Mouse (Mus musculus): Measurements from ENCODE around the gene Ghdc. TPM values are rescaled to one million over a fixed set of nuclear protein-coding genes. Genes with fewer than 3 reads are reported as not detected.

The Ghdc gene
- polyA plus RNA-seq, 1 experiment from 2014 or later = 7.5 TPM

Other genes with a start within 250 kb of the Ghdc start
- gene Acly, start 243.0 kb downstream of the Ghdc start, polyA plus RNA-seq (2015; fragmentation: Nextera tagmentation; extraction: Ambion mirVana) = 181 and 189 TPM in 2 replicates
- 0.19 and 0.56 TPM in 2 replicates for gene Ttc25, start 225.3 kb downstream of the Ghdc start, polyA plus RNA-seq (2015; fragmentation: Nextera tagmentation; extraction: Ambion mirVana)
- gene Cnp, start 196.1 kb downstream of the Ghdc start, polyA plus RNA-seq (2015; fragmentation: Nextera tagmentation; extraction: Ambion mirVana) = 25.1 and 30.5 TPM in 2 replicates
- gene Nkiras2, start 151.7 kb downstream of the Ghdc start, polyA plus RNA-seq (2015; fragmentation: Nextera tagmentation; extraction: Ambion mirVana) = 73.7 and 77.9 TPM in 2 replicates
- 218 and 227 TPM in 2 replicates for gene Dnajc7, start 150.8 kb downstream of the Ghdc start, polyA plus RNA-seq (2015; fragmentation: Nextera tagmentation; extraction: Ambion mirVana)
- 1.4 and 1.8 TPM in 2 replicates for gene Zfp385c, start 78.5 kb downstream of the Ghdc start, polyA plus RNA-seq (2015; fragmentation: Nextera tagmentation; extraction: Ambion mirVana)
- gene Dhx58, start 66.7 kb downstream of the Ghdc start, polyA plus RNA-seq (2015; fragmentation: Nextera tagmentation; extraction: Ambion mirVana) = 2.9 and 3.6 TPM in 2 replicates
- gene Kat2a, start 58.5 kb downstream of the Ghdc start, polyA plus RNA-seq (2015; fragmentation: Nextera tagmentation; extraction: Ambion mirVana) = 48.2 and 50.4 TPM in 2 replicates
- 0.32 and 0.57 TPM in 2 replicates for gene Hspb9, start 57.1 kb downstream of the Ghdc start, polyA plus RNA-seq (2015; fragmentation: Nextera tagmentation; extraction: Ambion mirVana)
- 19.7 and 30.8 TPM in 2 replicates for gene Rab5c, start 32.7 kb downstream of the Ghdc start, polyA plus RNA-seq (2015; fragmentation: Nextera tagmentation; extraction: Ambion mirVana)
- gene Kcnh4, start 11.0 kb downstream of the Ghdc start, polyA plus RNA-seq (2015; fragmentation: Nextera tagmentation; extraction: Ambion mirVana) = not detected in 2 replicates
- not detected in 2 replicates for gene Hcrt, start 8.0 kb downstream of the Ghdc start, polyA plus RNA-seq (2015; fragmentation: Nextera tagmentation; extraction: Ambion mirVana)
- 23.4 and 25.5 TPM in 2 replicates for gene Stat5b, start 79.8 kb upstream of the Ghdc start, polyA plus RNA-seq (2015; fragmentation: Nextera tagmentation; extraction: Ambion mirVana)
- gene Stat5a, start 88.4 kb upstream of the Ghdc start, polyA plus RNA-seq (2015; fragmentation: Nextera tagmentation; extraction: Ambion mirVana) = 9.4 and 12.0 TPM in 2 replicates
- gene Stat3, start 168.6 kb upstream of the Ghdc start, polyA plus RNA-seq (2015; fragmentation: Nextera tagmentation; extraction: Ambion mirVana) = 72.9 and 85.2 TPM in 2 replicates
- gene Cavin1, start 199.9 kb upstream of the Ghdc start, polyA plus RNA-seq (2015; fragmentation: Nextera tagmentation; extraction: Ambion mirVana) = 368 and 413 TPM in 2 replicates
- 39.5 and 43.6 TPM in 2 replicates for gene Atp6v0a1, start 238.5 kb upstream of the Ghdc start, polyA plus RNA-seq (2015; fragmentation: Nextera tagmentation; extraction: Ambion mirVana)